Mouse (Mus musculus) bone marrow, adult 2 months (tissue): ENCODE data around the gene Gata2.

Experiments
- CTCF ChIP-seq: fragments of 200-500 bp; IDR thresholded peaks from 2 replicates; pipeline ENCODE4 v1.5.1; 2011; ENCODE audit warnings: low read length, control low read depth; ENCODE audit not compliant: control insufficient read depth, insufficient read depth
- POLR2A ChIP-seq: fragments of 200-500 bp; IDR thresholded peaks from 2 replicates; pipeline ENCODE4 v1.6.1; 2011; ENCODE audit warnings: low read depth, mild to moderate bottlenecking, control low read depth, low read length, borderline replicate concordance; ENCODE audit not compliant: control insufficient read depth

DNA sequence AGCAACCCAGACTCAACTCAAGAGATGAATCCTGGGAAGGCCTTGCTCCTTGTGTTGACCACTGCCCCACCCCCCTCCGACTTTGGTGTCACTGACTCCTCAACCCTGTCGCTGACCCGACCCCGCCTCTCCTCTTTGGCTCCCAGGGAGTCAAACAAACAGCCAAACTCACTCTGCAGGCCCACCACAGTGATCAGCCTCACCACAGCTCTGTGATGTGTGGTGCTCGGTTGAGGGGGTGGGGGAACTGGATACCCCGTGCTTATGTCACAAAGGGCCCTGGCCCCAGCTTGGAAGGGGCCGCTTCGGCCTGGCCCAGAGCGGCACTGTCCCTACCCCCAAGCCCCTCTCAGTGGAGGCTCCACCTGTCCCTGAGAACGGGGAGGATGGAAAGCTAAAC lies 28.3 kb downstream of the Gata2 start, which contains the start of gene Dnajb8:
- TF ChIP-seq POLR2A (no peak), CTCF (no peak)
